Mouse (Mus musculus) brain, embryonic 14.5 days (tissue): Measurements from ENCODE around the gene 1700011L22Rik.

Source experiments
- CTCF ChIP-seq: fragments of 200-500 bp; IDR thresholded peaks from 2 replicates; pipeline ENCODE4 v1.5.1; 2012; ENCODE audit warnings: inconsistent platforms, mild to moderate bottlenecking, moderate library complexity, borderline replicate concordance; ENCODE audit not compliant: insufficient read depth, insufficient read length; ENCODE audit errors: extremely low read depth
- POLR2A ChIP-seq: fragments of 200-500 bp; IDR thresholded peaks from 2 replicates; pipeline ENCODE4 v1.6.1; 2012; ENCODE audit warnings: mild to moderate bottlenecking, inconsistent platforms, borderline replicate concordance; ENCODE audit not compliant: poor library complexity, insufficient read depth, insufficient read length, severe bottlenecking; ENCODE audit errors: extremely low read depth

GRCm38 (mm10) chr8:79272676-79273075, 24.3 kb upstream of the 1700011L22Rik start:
- no peak for TF ChIP-seq POLR2A
- no peak for TF ChIP-seq CTCF
